Mouse (Mus musculus): ENCODE results near the gene Evc2.

Gene Evc2

GRCm38 (mm10) chr5:37472025-37472608 lies 133.8 kb downstream of the Evc2 start:
- no peak for DNase-seq (ENCODE audit: low read depth, low spot score)
